Mouse (Mus musculus) Patski (cell line): ENCODE measurements around the gene Rfc5. TPM values are rescaled to one million over a fixed set of nuclear protein-coding genes. Genes with fewer than 3 reads are reported as not detected.
"Not testable (repeated sequence)": the region's sequence is repeated elsewhere in the genome, so short reads cannot be mapped to it uniquely, and the experiment has no call there.

ENCODE experiments used
- ATAC-seq: fragments of 100-300 bp; one replicate; pipeline ENCODE4 v1.8.0; 2021
- CTCF ChIA-PET: fragments of 350-600 bp; sonication (Branson Sonifier 250); formaldehyde crosslinking; loops from one replicate; lab custom pipeline; 2022; ENCODE audit warnings: inconsistent platforms; lab: Charles Lee
- POLR2A ChIA-PET: fragments of 350-600 bp; sonication (Branson Sonifier 250); formaldehyde crosslinking; loops from one replicate; lab custom pipeline; 2022; ENCODE audit warnings: antibody characterized with exemption, inconsistent platforms; lab: Charles Lee
- DNase-seq: peaks from one replicate; pipeline ENCODE4 v3.0.0-alpha.2; 2011; ENCODE audit warnings: low read depth, low spot score
- H3K27me3 ChIP-seq: fragments of 371-371 bp; one replicate; pipeline ENCODE4 v1.5.1; 2021
- CTCF ChIP-seq: fragments of 100-300 bp; IDR thresholded peaks from one replicate; pipeline ENCODE4 v1.5.1; 2021
- in situ Hi-C: fragments of 300-500 bp; cut with MboI; formaldehyde crosslinking; loops from 3 replicates; pipeline ENCODE4 v1.11.1; 2018; ENCODE audit warnings: low pct_unique_long_range_greater_than_20kb, mixed read lengths
- polyA plus RNA-seq: library from polyadenylated mRNA; unstranded; gene quantifications from one replicate; pipeline ENCODE4 v1.2.3, GENCODE M21; 2021

Rfc5 gene
- polyA plus RNA-seq, 1 experiment from 2014 or later: 45.0 TPM

GRCm38 (mm10) chr5:117355648-117356303 is 33.1 kb downstream of the Rfc5 start:
- in situ Hi-C loops: loop anchor here (25.0 kb wide), 1 partner anchor 1007 kb away; no protein-coding TSS in a partner anchor
- DNase-seq: no peak
- POLR2A ChIA-PET: interaction anchor here (0.8 kb wide), 1 partner anchor 11 kb away, joined by 5 read pairs; no protein-coding TSS in a partner anchor
- CTCF ChIA-PET: interaction anchor here (0.8 kb wide), 1 partner anchor 18 kb away, joined by 4 read pairs; no protein-coding TSS in a partner anchor
- no peak for ATAC-seq
- TF ChIP-seq CTCF: no peak
- H3K27me3 ChIP-seq: no peaks in the 10 kb centered on the region

DNA sequence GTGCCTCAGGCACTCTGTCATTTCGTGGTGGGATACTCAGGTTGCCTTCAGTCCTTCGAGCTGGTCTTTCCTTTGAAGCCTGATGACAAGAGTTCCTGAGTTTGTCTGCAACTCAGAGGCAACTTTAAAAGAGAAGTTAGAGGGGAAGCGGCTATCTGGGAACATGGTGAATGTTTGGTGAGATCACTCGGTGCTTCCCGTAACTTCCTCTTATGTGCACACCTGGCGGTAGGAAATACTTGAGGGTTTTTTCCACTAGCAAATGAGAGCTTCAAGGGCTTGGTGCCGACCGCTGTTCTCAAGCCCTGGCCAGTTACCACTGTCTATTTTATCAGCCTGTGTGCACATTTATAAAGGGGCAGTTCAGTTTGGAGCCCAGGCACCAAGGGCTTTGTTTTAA is 34.7 kb downstream of the Rfc5 start:
- no peaks in the 10 kb centered on the region for H3K27me3 ChIP-seq
- no peak for DNase-seq
- ATAC-seq: no peak
- ChIA-PET CTCF (interaction anchor here (1.7 kb wide), 1 partner anchor 10 kb away, joined by 6 read pairs; no protein-coding TSS in a partner anchor), POLR2A (interaction anchor here (0.8 kb wide), 1 partner anchor 9 kb away, joined by 3 read pairs; no protein-coding TSS in a partner anchor)
- TF ChIP-seq CTCF: no peak
- in situ Hi-C loops: loop anchor here (25.0 kb wide), 1 partner anchor 1008 kb away; no protein-coding TSS in a partner anchor

GRCm38 (mm10) chr5:117348279-117348678 is 40.6 kb downstream of the Rfc5 start:
- CTCF ChIA-PET: interaction anchor here (0.8 to 1.4 kb wide), 2 partner anchors 11 to 41 kb away, joined by 3 read pairs; no protein-coding TSS in a partner anchor
- no peak for DNase-seq
- H3K27me3 ChIP-seq: no peaks in the 10 kb centered on the region
- peak; percentile 36 for ATAC-seq
- in situ Hi-C loops: no loop called here
- POLR2A ChIA-PET: no interaction called here
- no peak for TF ChIP-seq CTCF

GRCm38 (mm10) chr5:117347838-117348237 is 41.0 kb downstream of the Rfc5 start:
- no peak for ATAC-seq
- in situ Hi-C loops: no loop called here
- POLR2A ChIA-PET: no interaction called here
- DNase-seq: no peak
- CTCF ChIA-PET: interaction anchor here (1.4 kb wide), 1 partner anchor 10 kb away, joined by 3 read pairs; no protein-coding TSS in a partner anchor
- no peaks in the 10 kb centered on the region for H3K27me3 ChIP-seq
- no peak for TF ChIP-seq CTCF

DNA sequence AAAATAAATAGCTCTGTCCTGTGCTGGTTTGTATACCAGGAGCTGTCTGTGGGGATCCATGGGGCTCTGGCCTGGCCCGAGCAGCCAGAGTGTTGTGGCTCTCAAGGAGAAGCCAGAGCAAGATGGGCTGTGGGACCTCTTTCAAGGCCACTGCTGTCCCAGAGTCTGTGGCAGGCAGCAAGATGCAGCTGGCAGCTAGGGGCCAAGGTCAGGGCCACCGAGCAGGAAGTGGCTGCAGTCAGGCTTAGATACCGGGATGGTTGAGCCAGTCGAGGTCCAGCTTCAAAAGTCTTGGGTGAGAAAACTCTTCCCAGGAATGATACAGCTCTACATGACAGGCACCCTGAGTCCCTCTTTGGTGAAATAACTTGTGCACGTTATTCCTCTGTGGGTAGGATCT is 41.8 kb downstream of the Rfc5 start:
- DNase-seq (no peak), ATAC-seq (no peak)
- in situ Hi-C loops: no loop called here
- TF ChIP-seq CTCF: no peak
- no peaks in the 10 kb centered on the region for H3K27me3 ChIP-seq
- ChIA-PET POLR2A (no interaction called here), CTCF (no interaction called here)

DNA sequence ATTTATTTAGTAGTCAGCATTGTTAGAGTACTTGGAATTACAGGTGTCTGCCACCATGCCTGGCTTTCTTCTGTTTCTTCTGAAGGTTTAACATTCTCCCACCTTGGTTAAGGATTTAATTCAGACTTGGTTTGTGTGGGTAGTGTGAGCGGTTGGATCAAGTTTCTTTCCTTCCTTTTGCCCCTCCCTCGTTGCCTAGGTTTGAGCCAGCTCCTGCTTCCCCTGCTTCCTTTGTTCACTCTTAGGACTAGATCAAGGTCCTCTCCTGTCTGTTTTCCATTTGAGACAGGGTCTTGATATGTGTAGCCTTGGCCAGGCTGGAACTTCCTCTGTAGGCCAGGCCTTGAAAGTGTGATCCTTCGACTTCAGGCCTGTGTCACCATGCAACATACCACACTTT is 42.6 kb downstream of the Rfc5 start:
- ChIA-PET CTCF (no interaction called here), POLR2A (no interaction called here)
- in situ Hi-C loops: no loop called here
- no peak for TF ChIP-seq CTCF
- DNase-seq: no peak
- H3K27me3 ChIP-seq: no peaks in the 10 kb centered on the region
- ATAC-seq: no peak

- ChIA-PET CTCF (interaction anchor here (0.8 kb wide), 1 partner anchor 240 kb away, joined by 3 read pairs; no protein-coding TSS in a partner anchor), POLR2A (interaction anchor here (1.4 kb wide), 1 partner anchor 10 kb away, joined by 5 read pairs; no protein-coding TSS in a partner anchor)
- DNase-seq: no peak
Measured at GRCm38 (mm10) chr5:117345432-117345976, 43.3 kb downstream of the Rfc5 start.

GRCm38 (mm10) chr5:117344496-117344895 is 44.4 kb downstream of the Rfc5 start:
- not testable (repeated sequence) for ATAC-seq

More at GRCm38 (mm10) chr5:117345432-117345976, 43.3 kb downstream of the Rfc5 start:
- in situ Hi-C loops: no loop called here
- ATAC-seq: no peak
- no peak for TF ChIP-seq CTCF
- H3K27me3 ChIP-seq: no peaks in the 10 kb centered on the region

DNA sequence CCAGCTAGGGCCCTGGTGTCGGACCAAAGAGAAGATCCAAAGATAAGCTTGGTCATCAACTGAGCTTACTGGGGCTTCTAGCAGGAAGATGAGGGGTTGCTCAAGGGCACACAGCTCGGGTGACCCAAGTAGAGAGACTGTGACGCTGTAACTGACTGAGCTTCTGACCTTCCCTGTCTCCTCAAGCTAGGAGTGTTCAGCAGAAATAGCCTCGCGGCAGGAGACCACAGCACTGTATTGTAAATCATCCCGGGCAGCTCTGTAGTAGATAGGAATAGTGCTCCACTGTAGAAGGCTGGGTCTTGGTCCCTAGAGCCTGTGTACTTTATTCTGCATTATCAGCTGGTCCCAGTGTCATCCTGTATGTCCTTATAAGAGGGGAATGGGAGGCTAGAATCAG is 47.0 kb downstream of the Rfc5 start:
- CTCF ChIA-PET: interaction anchor here (0.6 to 0.9 kb wide), 2 partner anchors 10 to 11 kb away, joined by 3 read pairs; no protein-coding TSS in a partner anchor

More at GRCm38 (mm10) chr5:117344496-117344895, 44.4 kb downstream of the Rfc5 start:
- CTCF ChIA-PET: interaction anchor here (1.6 kb wide), 1 partner anchor 9 kb away, joined by 6 read pairs; no protein-coding TSS in a partner anchor
- in situ Hi-C loops, DNase-seq, H3K27me3 ChIP-seq: not testable (repeated sequence)
- POLR2A ChIA-PET: interaction anchor here (1.4 kb wide), 1 partner anchor 11 kb away, joined by 5 read pairs; no protein-coding TSS in a partner anchor

GRCm38 (mm10) chr5:117340081-117340480 is 48.8 kb downstream of the Rfc5 start:
- in situ Hi-C loops: no loop called here
- no peaks in the 10 kb centered on the region for H3K27me3 ChIP-seq
- no peak for DNase-seq
- no peak for TF ChIP-seq CTCF
- CTCF ChIA-PET: no interaction called here
- ATAC-seq: no peak
- POLR2A ChIA-PET: interaction anchor here (0.7 kb wide), 1 partner anchor 19 kb away, joined by 3 read pairs; no protein-coding TSS in a partner anchor

More for the DNA sequence above, 47.0 kb downstream of the Rfc5 start:
- DNase-seq: no peak
- in situ Hi-C loops: no loop called here
- no peak for ATAC-seq
- TF ChIP-seq CTCF: no peak
- POLR2A ChIA-PET: interaction anchor here (1.0 kb wide), 1 partner anchor 12 kb away, joined by 5 read pairs; no protein-coding TSS in a partner anchor
- no peaks in the 10 kb centered on the region for H3K27me3 ChIP-seq
